Mouse (Mus musculus) left cerebral cortex, postnatal 36 days (tissue): ENCODE measurements around the gene Fads1. TPM values are rescaled to one million over a fixed set of nuclear protein-coding genes. Genes with fewer than 3 reads are reported as not detected.
"Not testable (repeated sequence)": the region's sequence is repeated elsewhere in the genome, so short reads cannot be mapped to it uniquely, and the experiment has no call there.

Experiments used
- DNase-seq, 2 experiments: peaks; one replicate each; pipeline ENCODE4 v3.0.0; 2021 to 2022; ENCODE audit warnings: low spot score in 2 of 2, mixed read lengths in 1 of 2
- intact Hi-C: fragments of 180-260 bp; cut with DNase I; formaldehyde crosslinking; loops from one replicate; pipeline ENCODE4 v1.15.1; 2025
- total RNA-seq, 2 experiments: library from RNA; stranded (reverse); gene quantifications; 2 replicates each; pipeline ENCODE4 v1.2.3; 2021

The Fads1 gene
- 100 to 1,000 TPM; 183 to 192 TPM for total RNA-seq

- intact Hi-C loops = loop anchor here (2.0 to 5.0 kb wide), 2 partner anchors 82 to 140 kb away; partner anchors contain the start of genes Fads2 and Fads3
Measured at GRCm38 (mm10) chr19:10182670-10183298, at the start of gene Fads1. Fads1 (plus strand) TSS chr19:10182888.

GRCm38 (mm10) chr19:10134692-10135091, 48.0 kb upstream of the Fads1 start:
- intact Hi-C loops = no loop called here
- DNase-seq = no peak

More at GRCm38 (mm10) chr19:10182670-10183298, at the start of gene Fads1:
- peak; percentile 93 to 97 for DNase-seq

- no peak for DNase-seq
- intact Hi-C loops = no loop called here
Measured at GRCm38 (mm10) chr19:10137423-10137822, 45.3 kb upstream of the Fads1 start.

GRCm38 (mm10) chr19:10139736-10140135, 43.0 kb upstream of the Fads1 start:
- intact Hi-C loops = no loop called here
- DNase-seq = no peak

- no peak for DNase-seq
- intact Hi-C loops = no loop called here
Measured at GRCm38 (mm10) chr19:10143667-10144066, 39.0 kb upstream of the Fads1 start.

- no peak for DNase-seq
- intact Hi-C loops = no loop called here
Measured at GRCm38 (mm10) chr19:10144464-10144863, 38.2 kb upstream of the Fads1 start.

- no peak for DNase-seq
- intact Hi-C loops = no loop called here
Measured at GRCm38 (mm10) chr19:10148555-10148954, 34.1 kb upstream of the Fads1 start.

GRCm38 (mm10) chr19:10149189-10149588, 33.5 kb upstream of the Fads1 start:
- intact Hi-C loops = no loop called here
- DNase-seq = no peak

- no peak for DNase-seq
- intact Hi-C loops = no loop called here
Measured at GRCm38 (mm10) chr19:10157725-10158124, 25.0 kb upstream of the Fads1 start.

GRCm38 (mm10) chr19:10163896-10164295, 18.8 kb upstream of the Fads1 start:
- intact Hi-C loops = no loop called here
- no peak for DNase-seq

- DNase-seq, intact Hi-C loops: not testable (repeated sequence)
Measured at GRCm38 (mm10) chr19:10165928-10166327, 16.8 kb upstream of the Fads1 start.

GRCm38 (mm10) chr19:10167112-10167511, 15.6 kb upstream of the Fads1 start:
- DNase-seq = no peak
- intact Hi-C loops = no loop called here

- intact Hi-C loops = no loop called here
- DNase-seq = no peak
Measured at GRCm38 (mm10) chr19:10167951-10168350, 14.7 kb upstream of the Fads1 start.

- DNase-seq = no peak
- intact Hi-C loops = no loop called here
Measured at GRCm38 (mm10) chr19:10168441-10168840, 14.2 kb upstream of the Fads1 start.

GRCm38 (mm10) chr19:10169179-10169578, 13.5 kb upstream of the Fads1 start:
- intact Hi-C loops = no loop called here

GRCm38 (mm10) chr19:10169692-10170330, 12.9 kb upstream of the Fads1 start:
- intact Hi-C loops = not testable (repeated sequence)

More at GRCm38 (mm10) chr19:10169179-10169578, 13.5 kb upstream of the Fads1 start:
- DNase-seq = no peak

GRCm38 (mm10) chr19:10170466-10170865, 12.2 kb upstream of the Fads1 start:
- no peak for DNase-seq
- intact Hi-C loops = no loop called here

More at GRCm38 (mm10) chr19:10169692-10170330, 12.9 kb upstream of the Fads1 start:
- DNase-seq = not testable (repeated sequence)

- DNase-seq = no peak
- intact Hi-C loops = no loop called here
Measured at GRCm38 (mm10) chr19:10171359-10171758, 11.3 kb upstream of the Fads1 start.

- peak in 1 of 2 experiments; percentile 42 for DNase-seq
Measured at GRCm38 (mm10) chr19:10171846-10172245, 10.8 kb upstream of the Fads1 start.

GRCm38 (mm10) chr19:10173116-10173718, 9.5 kb upstream of the Fads1 start:
- DNase-seq = no peak
- intact Hi-C loops = no loop called here

More at GRCm38 (mm10) chr19:10171846-10172245, 10.8 kb upstream of the Fads1 start:
- intact Hi-C loops = no loop called here
